ENCODE assay signal across 9 mouse cellular contexts in the genomic region with DNA sequence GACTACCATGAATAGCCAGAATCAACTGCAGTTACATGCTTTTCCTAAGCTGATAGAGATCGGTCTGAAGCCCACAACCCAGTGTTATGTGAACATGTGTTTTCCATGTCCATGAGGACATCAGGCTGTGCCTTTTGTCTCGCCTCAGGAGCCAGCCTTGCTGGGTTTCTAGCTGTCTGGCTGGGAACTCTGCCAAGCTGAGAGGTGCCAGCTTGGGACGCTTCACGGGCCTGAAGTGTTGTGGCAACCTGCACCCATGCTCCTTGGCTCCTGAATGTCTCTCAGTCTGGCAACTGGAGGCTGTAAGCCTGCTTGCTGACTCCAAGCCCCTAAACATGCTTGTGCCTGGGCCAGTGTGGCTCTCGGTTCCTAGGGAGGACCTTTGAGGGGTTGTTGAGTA. TPM values are rescaled to one million over a fixed set of nuclear protein-coding genes. Genes with fewer than 3 reads are reported as not detected.
DNase-seq lines count a peak whose midpoint lies in the region; ATAC-seq lines count a peak whose summit lies in the region.
"Had no signal": no experiment of that assay in that cellular context is flagged by ENCODE, and none has a peak within 500 bp of the region (broad histone marks: within the 10 kb centered on the region; RNA-seq: fewer than 3 reads in every experiment).

No protein-coding gene starts in this region.

- H3K4me1 ChIP-seq in midbrain, embryonic 16.5 days (ENCODE audit: control insufficient read depth, insufficient read depth, low read length) = no peaks in the 10 kb centered on the region
- H3K4me1 ChIP-seq: liver, embryonic 12.5 days had no signal

- no peak for ATAC-seq in megakaryocyte, adult 5-6 weeks (ENCODE audit: poor library complexity, severe bottlenecking)
- no peak for ATAC-seq in midbrain, embryonic 16.5 days
- ATAC-seq: liver, embryonic 12.5 days had no signal

- H3K36me3 ChIP-seq in midbrain, embryonic 16.5 days (ENCODE audit: control insufficient read depth, insufficient read depth, low read length) = no peaks in the 10 kb centered on the region
- H3K36me3 ChIP-seq: liver, embryonic 12.5 days had no signal

- DNase-seq in left cerebral cortex, postnatal 4 days = peak; percentile 86
- DNase-seq in left cerebral cortex, postnatal 36 days (ENCODE audit: low spot score in 2 of 2) = no peak
- peak; percentile 76 for DNase-seq in cerebellum, adult 11 months
- peak; percentile 90 to 93 for DNase-seq in cerebellum, postnatal 10 days
- peak; percentile 58 for DNase-seq in heart, postnatal 36 days

- no peak overlapping the region for H3K9ac ChIP-seq in midbrain, embryonic 16.5 days (ENCODE audit: low read depth, low read length)
- H3K9ac ChIP-seq: liver, embryonic 12.5 days had no signal

- intact Hi-C loops in left cerebral cortex, postnatal 4 days (cut with DNase I) = no loop called here
- intact Hi-C loops in left cerebral cortex, postnatal 36 days (cut with DNase I) = no loop called here
- intact Hi-C loops in heart, postnatal 36 days (cut with DNase I) = no loop called here

- H3K4me3 ChIP-seq in midbrain, embryonic 16.5 days (ENCODE audit: low read depth, low read length) = no peak overlapping the region
- H3K4me3 ChIP-seq: liver, embryonic 12.5 days; myocyte had no signal

- WGBS in midbrain, embryonic 16.5 days = 64% methylated on average over 5 of the region's 5 CpGs

- no peaks in the 10 kb centered on the region for H3K9me3 ChIP-seq in midbrain, embryonic 16.5 days (replicated peaks; ENCODE audit: control insufficient read depth, low read length, poor library complexity, severe bottlenecking)
- H3K9me3 ChIP-seq: liver, embryonic 12.5 days had no signal

- no peak overlapping the region for H3K27ac ChIP-seq in midbrain, embryonic 16.5 days (ENCODE audit: low read length)
- H3K27ac ChIP-seq: liver, embryonic 12.5 days had no signal

- H3K4me2 ChIP-seq in midbrain, embryonic 16.5 days (ENCODE audit: low read length) = no peak overlapping the region
- H3K4me2 ChIP-seq: liver, embryonic 12.5 days had no signal

- H3K27me3 ChIP-seq in midbrain, embryonic 16.5 days (ENCODE audit: control insufficient read depth, insufficient read depth, low read depth, low read length) = no peaks in the 10 kb centered on the region
- H3K27me3 ChIP-seq: liver, embryonic 12.5 days had no signal

RNA-seq across cellular contexts. Expression of gene 3110009E18Rik, which starts 21.6 kb away (rescaled TPM):
- total RNA-seq in left cerebral cortex, postnatal 4 days (2021) = 10 to 100 TPM; 11.2 to 11.8 TPM
- 1 to 10 TPM; 6.2 to 8.7 TPM for total RNA-seq in left cerebral cortex, postnatal 36 days (2021)
- total RNA-seq in heart, postnatal 36 days (2021) = 1 to 10 TPM; 4.3 to 7.5 TPM
- 6.0 and 11.7 TPM in 2 replicates for total RNA-seq in megakaryocyte, adult 5-6 weeks (2015)
- 8.3 and 10.8 TPM in 2 replicates for total RNA-seq in megakaryocyte, adult 5-6 weeks (2017)
- polyA plus RNA-seq in midbrain, embryonic 16.5 days (2015; fragmentation: Nextera tagmentation; extraction: Ambion mirVana) = 13.0 and 13.7 TPM in 2 replicates

RNA-seq across cellular contexts. Expression of gene Dbi, which starts 21.7 kb away (rescaled TPM):
- 100 to 1,000 TPM; 335 to 344 TPM for total RNA-seq in left cerebral cortex, postnatal 4 days (2021)
- total RNA-seq in left cerebral cortex, postnatal 36 days (2021) = 100 to 1,000 TPM; 235 to 237 TPM
- total RNA-seq in heart, postnatal 36 days (2021) = 100 to 1,000 TPM; 268 to 306 TPM
- total RNA-seq in megakaryocyte, adult 5-6 weeks (2015) = 379 and 411 TPM in 2 replicates
- total RNA-seq in megakaryocyte, adult 5-6 weeks (2017) = 330 and 438 TPM in 2 replicates
- polyA plus RNA-seq in midbrain, embryonic 16.5 days (2015; fragmentation: Nextera tagmentation; extraction: Ambion mirVana) = 901 and 1,233 TPM in 2 replicates

Comparison
In these comparisons a context has a peak if more than half of its experiments do, and no peak if none do; other contexts are left out.
1. DNase-seq: peak in left cerebral cortex, postnatal 4 days (single experiment), cerebellum, adult 11 months (single experiment), cerebellum, postnatal 10 days (2 of 2) and heart, postnatal 36 days (2 of 2); none in left cerebral cortex, postnatal 36 days (0 of 2).